ENCODE assay signal across 36 mouse cellular contexts in the genomic region with DNA sequence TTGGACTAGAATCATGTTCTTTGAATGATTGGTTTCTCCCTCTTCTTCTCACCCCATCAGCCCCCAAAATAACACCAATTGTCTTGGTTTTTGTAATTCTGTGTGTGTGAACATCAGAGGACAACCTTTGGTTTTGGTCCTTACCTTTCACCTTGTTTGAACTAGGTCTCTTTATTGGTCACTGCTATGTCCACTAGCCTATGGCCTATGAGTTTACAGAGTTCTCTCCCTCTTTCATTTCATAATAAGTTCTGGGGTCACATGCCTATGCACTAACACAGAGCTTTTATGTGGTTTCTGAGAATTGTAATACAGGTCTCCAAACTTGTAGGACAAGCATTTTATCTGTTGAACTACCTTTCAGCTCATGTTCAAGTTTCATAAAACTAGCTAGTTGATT.
"Had no signal": no experiment of that assay in that cellular context is flagged by ENCODE, and none has a peak within 500 bp of the region (broad histone marks: within the 10 kb centered on the region; RNA-seq: fewer than 3 reads in every experiment).

No protein-coding gene starts in this region.

- ATAC-seq: hindbrain, embryonic 16.5 days; hindbrain, postnatal 0 days; inflammation-experienced regulatory T-cells, adult 6 months; intestine, embryonic 15.5 days; intestine, embryonic 16.5 days; intestine, postnatal 0 days had no signal

- H3K4me1 ChIP-seq: heart, embryonic 10.5 days; heart, embryonic 12.5 days; heart, embryonic 13.5 days; heart, embryonic 15.5 days; hindbrain, embryonic 10.5 days; hindbrain, embryonic 12.5 days; hindbrain, embryonic 13.5 days; hindbrain, embryonic 15.5 days; intestine, embryonic 15.5 days; kidney, embryonic 15.5 days had no signal

- H3K9me3 ChIP-seq: heart, embryonic 10.5 days; heart, embryonic 12.5 days; heart, embryonic 13.5 days; heart, embryonic 15.5 days; hindbrain, embryonic 10.5 days; hindbrain, embryonic 12.5 days; hindbrain, embryonic 13.5 days; hindbrain, embryonic 15.5 days; intestine, embryonic 15.5 days; kidney, embryonic 15.5 days had no signal

- H3K9ac ChIP-seq: heart, embryonic 12.5 days; heart, embryonic 13.5 days; heart, embryonic 15.5 days; hindbrain, embryonic 12.5 days; hindbrain, embryonic 13.5 days; hindbrain, embryonic 14.5 days; hindbrain, embryonic 15.5 days; intestine, embryonic 15.5 days; kidney, embryonic 15.5 days had no signal

- H3K4me2 ChIP-seq: heart, embryonic 11.5 days; heart, embryonic 12.5 days; heart, embryonic 13.5 days; heart, embryonic 15.5 days; hindbrain, embryonic 12.5 days; hindbrain, embryonic 13.5 days; hindbrain, embryonic 14.5 days; hindbrain, embryonic 15.5 days; intestine, embryonic 15.5 days; kidney, embryonic 15.5 days had no signal

- H3K27ac ChIP-seq: heart, adult 2 months; heart, embryonic 10.5 days; heart, embryonic 13.5 days; heart, embryonic 15.5 days; hindbrain, embryonic 10.5 days; hindbrain, embryonic 12.5 days; hindbrain, embryonic 13.5 days; hindbrain, embryonic 14.5 days; hindbrain, embryonic 15.5 days; hindbrain, postnatal 0 days; intestine, embryonic 15.5 days; kidney, embryonic 15.5 days; kidney, postnatal 0 days; layer of hippocampus, adult 2 months had no signal

- H3K4me3 ChIP-seq: heart, adult 2 months; heart, embryonic 10.5 days; heart, embryonic 12.5 days; heart, embryonic 13.5 days; heart, embryonic 15.5 days; hindbrain, embryonic 10.5 days; hindbrain, embryonic 12.5 days; hindbrain, embryonic 13.5 days; hindbrain, embryonic 15.5 days; intestine, embryonic 15.5 days; kidney, embryonic 15.5 days; layer of hippocampus, adult 2 months had no signal

- DNase-seq: heart, adult 18-20 months; heart, adult 2 months; heart, postnatal 10 days; heart, postnatal 14 days; heart, postnatal 36 days; heart, postnatal 4 days; kidney, adult 11 months; kidney, adult 18-20 months; kidney, adult 2 months; kidney, adult 8-10 months; kidney, adult 9 months; kidney, postnatal 10 days; kidney, postnatal 14 days; kidney, postnatal 25 days; kidney, postnatal 36 days; kidney, postnatal 4 days; layer of hippocampus, adult 9-11 months had no signal

- H3K27me3 ChIP-seq: heart, embryonic 12.5 days; heart, embryonic 13.5 days; heart, embryonic 15.5 days; hindbrain, embryonic 12.5 days; hindbrain, embryonic 13.5 days; hindbrain, embryonic 15.5 days; intestine, embryonic 15.5 days; kidney, embryonic 15.5 days had no signal

- H3K36me3 ChIP-seq: heart, embryonic 10.5 days; heart, embryonic 12.5 days; heart, embryonic 15.5 days; hindbrain, embryonic 12.5 days; hindbrain, embryonic 13.5 days; hindbrain, embryonic 15.5 days; intestine, embryonic 15.5 days had no signal
